Mouse (Mus musculus) stomach, postnatal 0 days (tissue): ENCODE measurements at regions not wholly inside any gene's neighbourhood (a gene's known extent, or its start where the extent isn't known, plus 50 kb on each side); places are given as distances from the start of the nearest gene placed in this dataset.

Experiments
- ATAC-seq: fragments of 200-750 bp; cut with Nextera tagmentation; 2 replicates; pipeline ENCODE4 v1.8.0; 2017; ENCODE audit not compliant: low FRiP score, low TSS enrichment
- DNase-seq: peaks from one replicate; pipeline ENCODE4 v3.0.0-alpha.2; 2016; ENCODE audit warnings: low spot score
- H3K27ac ChIP-seq: fragments of 300-500 bp; sonication (generic); replicated peaks from 2 replicates; pipeline ENCODE4 v1.5.1; 2014; ENCODE audit warnings: mild to moderate bottlenecking, control low read depth
- H3K27me3 ChIP-seq: fragments of 300-500 bp; sonication (generic); 2 replicates; pipeline ENCODE4 v1.6.1; 2014; ENCODE audit warnings: low read length; ENCODE audit not compliant: control insufficient read depth, insufficient read depth
- H3K36me3 ChIP-seq: fragments of 300-500 bp; sonication (generic); 2 replicates; pipeline ENCODE4 v1.6.1; 2014; ENCODE audit warnings: low read length, mixed read lengths; ENCODE audit not compliant: control insufficient read depth, insufficient read depth
- H3K4me1 ChIP-seq: fragments of 300-500 bp; sonication (generic); replicated peaks from 2 replicates; pipeline ENCODE4 v1.6.1; 2014; ENCODE audit warnings: antibody characterized with exemption; ENCODE audit not compliant: control insufficient read depth, insufficient read depth
- H3K4me2 ChIP-seq: fragments of 300-500 bp; sonication (generic); replicated peaks from 2 replicates; pipeline ENCODE4 v1.6.1; 2014; ENCODE audit warnings: low read depth, mild to moderate bottlenecking, control low read depth, moderate library complexity
- H3K4me3 ChIP-seq: fragments of 300-500 bp; sonication (generic); 2 replicates; pipeline ENCODE4 v1.5.1; 2014; ENCODE audit warnings: low read depth, low read length, control low read depth
- H3K9ac ChIP-seq: fragments of 300-500 bp; sonication (generic); 2 replicates; pipeline ENCODE4 v1.6.1; 2014; ENCODE audit warnings: mild to moderate bottlenecking, low read length, control low read depth, mixed read lengths
- H3K9me3 ChIP-seq: fragments of 300-500 bp; sonication (generic); 2 replicates; pipeline ENCODE4 v1.6.1; 2016; ENCODE audit warnings: low read length; ENCODE audit not compliant: control insufficient read depth
- CTCF ChIP-seq: IDR thresholded peaks from 2 replicates; pipeline ENCODE4 v1.5.1; 2016; ENCODE audit warnings: antibody characterized with exemption, low read depth, mild to moderate bottlenecking, moderate library complexity
- EP300 ChIP-seq: optimal IDR thresholded peaks from 2 replicates; pipeline ENCODE3; 2016; ENCODE audit warnings: antibody characterized with exemption
- WGBS: fragments of 180-500 bp; shearing (Covaris S2); extraction: QIAGEN DNeasy Blood & Tissue Kit; methylation state at CpG from one replicate; pipeline ENCODE4 v1.1.7; 2014; 5-methylcytosine and 5-hydroxymethylcytosine counted together

GRCm38 (mm10) chr1:137147891-137148290 is 187.6 kb upstream of the Nr5a2 start:
- Histone ChIP-seq H3K36me3 (no peaks in the 10 kb centered on the region), H3K27me3 (no peaks in the 10 kb centered on the region), H3K4me1 (no peaks in the 10 kb centered on the region), H3K27ac (no peak overlapping the region), H3K9me3 (no peaks in the 10 kb centered on the region), H3K9ac (no peak overlapping the region), H3K4me3 (no peak overlapping the region), H3K4me2 (no peak overlapping the region)
- DNase-seq (no peak), ATAC-seq (no peak)
- 44% methylated on average over 3 of the region's 3 CpGs for WGBS
- TF ChIP-seq CTCF (peak; percentile 17; the same call in 1 of the 2 replicates), EP300 (no peak)

- whole genome bisulfite sequencing, result 32% methylated on average over 13 of the region's 13 CpGs
- TF ChIP-seq CTCF, result no peak
- no peak for TF ChIP-seq EP300
- Histone ChIP-seq H3K4me1 (no peaks in the 10 kb centered on the region), H3K9me3 (no peaks in the 10 kb centered on the region), H3K27me3 (no peaks in the 10 kb centered on the region), H3K4me2 (no peak overlapping the region), H3K9ac (no peak overlapping the region), H3K4me3 (no peak overlapping the region), H3K27ac (no peak overlapping the region), H3K36me3 (no peaks in the 10 kb centered on the region)
- ATAC-seq, result no peak
- no peak for DNase-seq
These were observed 181.8 kb upstream of the Nr5a2 start for GRCm38 (mm10) chr1:137141879-137142570.

- TF ChIP-seq EP300, result no peak
- TF ChIP-seq CTCF, result no peak
- Histone ChIP-seq H3K27me3 (no peaks in the 10 kb centered on the region), H3K9ac (no peak overlapping the region), H3K36me3 (no peaks in the 10 kb centered on the region), H3K4me1 (no peaks in the 10 kb centered on the region), H3K4me3 (no peak overlapping the region), H3K9me3 (no peaks in the 10 kb centered on the region), H3K4me2 (no peak overlapping the region), H3K27ac (no peak overlapping the region)
- no peak for ATAC-seq
- DNase-seq, result no peak
- WGBS, result 62% methylated on average over 5 of the region's 5 CpGs
These were observed 181.1 kb upstream of the Nr5a2 start for GRCm38 (mm10) chr1:137141372-137141771.

GRCm38 (mm10) chr1:137136156-137136555 is 175.9 kb upstream of the Nr5a2 start:
- no peak for ATAC-seq

GRCm38 (mm10) chr1:137133734-137134133 is 173.5 kb upstream of the Nr5a2 start:
- H3K4me2 ChIP-seq, result no peak overlapping the region
- no peaks in the 10 kb centered on the region for H3K36me3 ChIP-seq
- H3K27me3 ChIP-seq, result no peaks in the 10 kb centered on the region
- ATAC-seq (no peak), DNase-seq (no peak)
- 31% methylated on average over 7 of the region's 7 CpGs for WGBS
- H3K27ac ChIP-seq, result no peak overlapping the region
- no peaks in the 10 kb centered on the region for H3K9me3 ChIP-seq
- no peak overlapping the region for H3K9ac ChIP-seq
- TF ChIP-seq EP300, result no peak
- no peak for TF ChIP-seq CTCF
- no peaks in the 10 kb centered on the region for H3K4me1 ChIP-seq
- no peak overlapping the region for H3K4me3 ChIP-seq

More at GRCm38 (mm10) chr1:137136156-137136555, 175.9 kb upstream of the Nr5a2 start:
- Histone ChIP-seq H3K4me2 (no peak overlapping the region), H3K9ac (no peak overlapping the region), H3K4me3 (no peak overlapping the region), H3K36me3 (no peaks in the 10 kb centered on the region), H3K27ac (no peak overlapping the region), H3K27me3 (no peaks in the 10 kb centered on the region), H3K4me1 (no peaks in the 10 kb centered on the region), H3K9me3 (no peaks in the 10 kb centered on the region)
- DNase-seq, result no peak
- 60% methylated on average over 7 of the region's 7 CpGs for WGBS
- TF ChIP-seq EP300, result no peak
- TF ChIP-seq CTCF, result no peak

GRCm38 (mm10) chr1:137130264-137130663 is 170.0 kb upstream of the Nr5a2 start:
- H3K27ac ChIP-seq, result no peak overlapping the region
- ATAC-seq (no peak), DNase-seq (no peak)
- H3K27me3 ChIP-seq, result no peaks in the 10 kb centered on the region
- H3K9me3 ChIP-seq, result no peaks in the 10 kb centered on the region
- WGBS, result 76% methylated on average over 3 of the region's 3 CpGs
- H3K36me3 ChIP-seq, result no peaks in the 10 kb centered on the region
- H3K9ac ChIP-seq, result no peak overlapping the region
- no peak overlapping the region for H3K4me3 ChIP-seq
- no peaks in the 10 kb centered on the region for H3K4me1 ChIP-seq
- no peak overlapping the region for H3K4me2 ChIP-seq
- TF ChIP-seq EP300, result no peak
- no peak for TF ChIP-seq CTCF
